Mouse (Mus musculus) spleen, adult 2 months (tissue): ENCODE results near the gene Bace2.

ENCODE experiments used
- CTCF ChIP-seq: fragments of 200-500 bp; IDR thresholded peaks from 2 replicates; pipeline ENCODE4 v1.5.1; 2011; ENCODE audit warnings: mild to moderate bottlenecking, inconsistent platforms; ENCODE audit not compliant: insufficient read depth, insufficient read length, insufficient replicate concordance; ENCODE audit errors: extremely low read depth
- POLR2A ChIP-seq: fragments of 200-500 bp; IDR thresholded peaks from 2 replicates; pipeline ENCODE4 v1.6.1; 2011; ENCODE audit warnings: low read depth, low read length, inconsistent platforms

DNA sequence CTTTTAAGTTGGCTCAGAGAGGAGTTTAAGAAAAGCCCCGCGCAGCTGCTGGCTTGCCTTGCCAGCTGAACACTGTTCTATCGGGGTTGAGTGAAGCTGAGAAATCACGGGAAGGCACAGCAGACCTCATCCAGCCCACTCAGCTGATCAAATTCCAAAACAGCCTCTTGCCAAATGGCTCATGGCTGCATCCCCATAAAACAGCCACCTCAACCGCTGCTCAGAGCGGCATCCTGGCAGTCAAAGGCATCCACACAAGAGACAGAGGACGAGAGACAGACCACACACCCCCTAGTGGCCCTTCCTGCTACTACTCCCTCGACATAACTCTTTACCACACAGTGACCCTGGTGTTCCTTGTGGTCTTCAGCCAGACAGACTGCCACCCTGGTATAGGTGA is 30.6 kb upstream of the Bace2 start:
- no peak for TF ChIP-seq POLR2A
- TF ChIP-seq CTCF = no peak
